Mouse (Mus musculus): ENCODE data around the gene Olfr262.
"Not testable (repeated sequence)": the region's sequence is repeated elsewhere in the genome, so short reads cannot be mapped to it uniquely, and the experiment has no call there.

Olfr262 gene

DNA sequence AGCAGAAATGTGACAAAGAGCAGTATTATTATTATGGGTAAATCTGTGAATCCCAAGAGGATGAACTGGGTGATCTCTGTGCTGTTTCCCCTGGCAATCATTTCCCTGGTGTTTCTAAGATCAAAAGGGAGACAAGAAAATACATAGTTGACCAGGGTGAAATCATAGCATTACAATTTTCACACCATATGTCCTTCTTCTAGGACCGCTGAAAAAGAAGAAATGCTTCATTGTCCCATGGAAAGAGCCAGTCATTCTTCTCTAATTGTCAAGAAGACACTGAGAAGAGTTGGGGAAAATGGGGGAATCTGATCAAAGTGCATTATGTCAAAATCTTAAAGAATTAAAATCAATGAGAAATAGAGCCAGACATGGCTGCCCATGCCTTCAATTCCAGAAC is at the start of gene Olfr262:
TSS of gene Olfr262 (minus strand) at position 101 of the 400 bp plus-strand sequence.
- DNase-seq (ENCODE audit: low read depth, low spot score): no peak

DNA sequence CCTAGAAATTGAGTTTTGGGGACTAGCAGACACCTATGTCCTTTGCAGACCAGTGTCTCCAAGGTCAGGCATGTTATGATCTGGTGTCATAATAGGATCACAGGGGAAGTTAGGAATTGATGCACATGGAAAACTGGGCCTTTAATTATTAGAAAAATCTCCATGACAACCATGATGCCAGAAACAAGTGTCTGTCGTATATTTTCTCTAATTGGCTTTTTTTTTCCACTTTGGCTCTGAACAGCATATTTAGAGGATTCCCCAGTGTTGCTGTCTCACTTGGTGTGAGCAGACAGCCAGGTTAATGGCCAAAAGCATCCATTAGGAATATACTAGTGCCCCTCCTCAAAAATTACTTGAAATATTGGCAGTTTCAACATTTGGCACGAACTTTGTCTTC is 38.1 kb upstream of the Olfr262 start, which contains the start of gene Olfr1434:
TSS of gene Olfr1434 (plus strand) at position 301 of the 400 bp plus-strand sequence.
- no peak for DNase-seq (ENCODE audit: low read depth, low spot score)

DNA sequence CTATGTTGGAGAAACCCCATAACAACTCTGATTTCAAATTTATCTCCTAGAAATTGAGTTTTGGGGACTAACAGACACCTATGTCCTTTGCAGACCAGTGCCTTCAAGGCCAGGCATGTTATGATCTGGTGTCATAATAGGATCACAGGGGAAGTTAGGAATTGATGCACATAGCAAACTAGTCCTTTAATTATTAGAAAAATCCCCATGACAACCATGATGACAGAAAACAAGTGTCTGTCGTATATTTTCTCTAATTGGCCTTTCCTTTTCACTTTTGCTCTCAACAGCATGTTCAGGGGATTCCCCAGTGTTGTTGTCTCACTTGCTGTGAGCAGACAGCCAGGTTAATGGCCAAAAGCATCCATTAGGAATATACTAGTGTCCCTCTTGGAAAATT is 19.3 kb upstream of the Olfr262 start, which contains the start of gene Olfr235:
TSS of gene Olfr235 (plus strand) at position 301 of the 400 bp plus-strand sequence.
- DNase-seq (ENCODE audit: low read depth, low spot score): no peak

DNA sequence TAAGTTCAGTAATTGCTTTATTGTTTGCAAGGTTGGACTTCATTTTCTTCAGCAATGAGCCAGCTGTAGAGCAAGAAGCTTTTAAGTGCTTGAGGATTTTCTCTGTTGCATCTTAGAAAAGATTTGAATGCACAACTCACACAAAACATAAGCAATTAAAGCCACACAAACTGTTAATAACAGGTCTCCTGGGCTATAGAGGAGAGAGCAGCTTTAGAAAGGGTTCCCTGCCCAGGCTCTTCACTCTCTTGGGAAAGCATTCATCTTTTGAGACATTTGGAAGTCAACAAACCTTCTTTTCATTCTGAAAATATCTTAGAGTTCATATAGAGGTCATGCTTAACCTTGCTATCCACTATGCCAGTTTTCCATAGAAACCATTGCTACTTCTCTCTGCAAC is 9.0 kb downstream of the Olfr262 start, which contains the start of gene Olfr1432:
TSS of gene Olfr1432 (minus strand) at position 101 of the 400 bp plus-strand sequence.
- DNase-seq (ENCODE audit: low read depth, low spot score): not testable (repeated sequence)

DNA sequence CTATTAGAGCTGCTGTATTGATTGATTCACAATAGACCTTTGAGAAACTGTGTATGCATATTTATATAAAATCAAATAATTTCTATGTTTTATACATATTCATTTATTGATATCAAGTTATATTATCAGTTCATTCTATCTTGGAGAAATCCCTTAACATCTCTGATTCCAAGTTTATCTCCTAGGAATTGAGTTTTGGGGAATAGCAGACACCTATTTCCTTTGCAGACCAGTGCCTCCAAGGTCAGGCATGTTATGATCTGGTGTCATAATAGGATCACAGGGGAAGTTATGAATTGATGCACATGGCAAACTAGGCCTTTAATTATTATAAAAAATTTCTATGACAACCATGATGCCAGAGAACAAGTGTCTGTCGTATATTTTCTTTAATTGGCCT is 41.1 kb downstream of the Olfr262 start, which contains the start of gene Olfr1431:
TSS of gene Olfr1431 (plus strand) at position 301 of the 400 bp plus-strand sequence.
- no peak for DNase-seq (ENCODE audit: low read depth, low spot score)

DNA sequence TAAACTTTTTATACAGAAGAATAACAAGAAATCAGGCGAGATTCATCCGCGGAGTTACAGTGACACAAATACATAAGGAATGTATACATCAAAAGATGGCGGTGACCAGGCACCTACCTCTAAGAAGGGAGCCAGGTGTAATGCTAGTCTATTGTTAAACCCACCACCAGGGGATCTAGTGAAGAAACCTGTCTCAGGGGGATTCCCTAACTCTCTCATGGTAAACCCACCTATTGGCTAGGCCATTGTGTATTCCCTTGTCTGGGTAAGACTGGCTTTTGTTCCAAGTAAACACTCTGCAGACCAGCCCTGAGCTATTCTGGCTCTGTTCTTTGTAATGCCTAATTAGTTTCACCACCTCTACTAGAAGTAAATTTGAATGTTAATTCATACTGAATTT is 42.4 kb downstream of the Olfr262 start:
- DNase-seq (ENCODE audit: low read depth, low spot score): not testable (repeated sequence)

All from skeletal muscle tissue, adult 2 months (tissue).